Mouse (Mus musculus): ENCODE results near the gene Ube2e1. TPM values are rescaled to one million over a fixed set of nuclear protein-coding genes. Genes with fewer than 3 reads are reported as not detected.

Ube2e1 gene
- total RNA-seq, 1 experiment, result 17.0 TPM

DNA sequence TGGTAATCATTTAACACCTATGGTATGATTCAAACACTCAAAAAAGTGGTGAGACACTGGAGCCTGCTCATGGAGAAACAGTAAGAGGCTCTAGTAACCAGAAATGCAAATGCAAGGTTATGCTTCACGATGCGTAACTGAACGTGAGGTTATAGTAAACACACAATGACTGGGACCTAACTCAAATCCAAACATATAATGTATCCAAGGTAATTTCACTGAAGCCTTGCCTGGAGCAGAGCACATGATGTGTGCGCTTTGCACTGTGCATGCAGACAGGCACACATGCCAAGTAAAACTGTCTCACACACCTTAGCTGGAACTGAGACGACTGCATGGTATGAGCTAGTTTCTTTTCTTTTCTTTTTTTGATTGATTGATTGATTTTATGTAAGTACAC is 27.5 kb downstream of the Ube2e1 start:
- H3K27ac ChIP-seq (ENCODE audit: insufficient read depth, low read depth, low read length, poor library complexity, severe bottlenecking), result no peak overlapping the region
- H3K9me3 ChIP-seq (ENCODE audit: control insufficient read depth, insufficient read depth, low read depth, low read length), result no peaks in the 10 kb centered on the region
- no peak overlapping the region for H3K4me3 ChIP-seq (ENCODE audit: insufficient read depth in 1 of 2, low read depth in 1 of 2, low read length in 2 of 2, poor library complexity in 1 of 2, severe bottlenecking in 1 of 2)
- H3K9ac ChIP-seq (ENCODE audit: insufficient read depth, low read depth, low read length, poor library complexity, severe bottlenecking), result no peak overlapping the region
- in situ Hi-C loops (cut with MboI; ENCODE audit: low sequenced_read_pairs in 2 of 2, unreplicated experiment in 2 of 2), result no loop called here
- no peaks in the 10 kb centered on the region for H3K4me1 ChIP-seq (ENCODE audit: control insufficient read depth in 2 of 2, insufficient read depth in 2 of 2, low read length in 2 of 2, poor library complexity in 1 of 2)
- no peak for DNase-seq (ENCODE audit: low read depth, low spot score)
- no peaks in the 10 kb centered on the region; the same call in 1 of the 2 replicates for H3K36me3 ChIP-seq (ENCODE audit: control insufficient read depth, insufficient read depth, low read length, poor library complexity, severe bottlenecking)
- no peak for TF ChIP-seq ZNF384 (IDR thresholded peaks at IDR 0.05; ENCODE audit: low read depth, low read length)
- TF ChIP-seq CHD2 (IDR thresholded peaks at IDR 0.05; ENCODE audit: low read depth, low read length), result no peak
- TF ChIP-seq HCFC1 (IDR thresholded peaks at IDR 0.05; ENCODE audit: borderline replicate concordance, insufficient read depth, low read length), result no peak
- TF ChIP-seq ZC3H11A (IDR thresholded peaks at IDR 0.05; ENCODE audit: borderline replicate concordance, low read depth, low read length), result no peak
- TF ChIP-seq MAFK (IDR thresholded peaks at IDR 0.05; ENCODE audit: insufficient read depth, low read depth, low read length), result no peak

DNA sequence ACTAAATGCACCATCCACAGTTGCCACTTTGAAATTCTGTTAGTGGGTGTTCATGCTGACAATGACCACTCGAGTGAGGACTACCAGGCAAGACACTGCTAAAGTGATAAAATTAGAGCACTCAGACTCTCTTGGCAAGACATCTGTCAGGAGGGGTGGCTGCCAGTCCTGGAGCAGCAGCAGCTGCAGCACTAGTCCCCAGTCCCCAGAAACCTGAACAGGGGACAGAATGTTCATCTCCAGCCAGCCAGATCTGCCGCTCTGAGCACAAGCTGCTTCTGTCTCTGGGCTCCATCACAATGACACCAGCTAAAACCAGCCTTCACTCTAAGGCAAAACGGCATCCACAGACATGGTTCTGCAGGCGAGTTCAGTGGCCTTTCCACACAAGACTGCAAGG is 28.4 kb downstream of the Ube2e1 start:
- Histone ChIP-seq H3K36me3 (ENCODE audit: control insufficient read depth, insufficient read depth, low read length, poor library complexity, severe bottlenecking) (no peaks in the 10 kb centered on the region; the same call in 1 of the 2 replicates), H3K4me3 (ENCODE audit: insufficient read depth in 1 of 2, low read depth in 1 of 2, low read length in 2 of 2, poor library complexity in 1 of 2, severe bottlenecking in 1 of 2) (no peak overlapping the region), H3K4me1 (ENCODE audit: control insufficient read depth in 2 of 2, insufficient read depth in 2 of 2, low read length in 2 of 2, poor library complexity in 1 of 2) (no peaks in the 10 kb centered on the region), H3K27ac (ENCODE audit: insufficient read depth, low read depth, low read length, poor library complexity, severe bottlenecking) (no peak overlapping the region), H3K9me3 (ENCODE audit: control insufficient read depth, insufficient read depth, low read depth, low read length) (no peaks in the 10 kb centered on the region), H3K9ac (ENCODE audit: insufficient read depth, low read depth, low read length, poor library complexity, severe bottlenecking) (no peak overlapping the region)
- in situ Hi-C loops (cut with MboI; ENCODE audit: low sequenced_read_pairs in 2 of 2, unreplicated experiment in 2 of 2), result no loop called here
- TF ChIP-seq CHD2 (IDR thresholded peaks at IDR 0.05; ENCODE audit: low read depth, low read length), result no peak
- TF ChIP-seq HCFC1 (IDR thresholded peaks at IDR 0.05; ENCODE audit: borderline replicate concordance, insufficient read depth, low read length), result no peak
- TF ChIP-seq ZNF384 (IDR thresholded peaks at IDR 0.05; ENCODE audit: low read depth, low read length), result no peak
- no peak for TF ChIP-seq MAFK (IDR thresholded peaks at IDR 0.05; ENCODE audit: insufficient read depth, low read depth, low read length)
- TF ChIP-seq ZC3H11A (IDR thresholded peaks at IDR 0.05; ENCODE audit: borderline replicate concordance, low read depth, low read length), result no peak
- no peak for DNase-seq (ENCODE audit: low read depth, low spot score)

DNA sequence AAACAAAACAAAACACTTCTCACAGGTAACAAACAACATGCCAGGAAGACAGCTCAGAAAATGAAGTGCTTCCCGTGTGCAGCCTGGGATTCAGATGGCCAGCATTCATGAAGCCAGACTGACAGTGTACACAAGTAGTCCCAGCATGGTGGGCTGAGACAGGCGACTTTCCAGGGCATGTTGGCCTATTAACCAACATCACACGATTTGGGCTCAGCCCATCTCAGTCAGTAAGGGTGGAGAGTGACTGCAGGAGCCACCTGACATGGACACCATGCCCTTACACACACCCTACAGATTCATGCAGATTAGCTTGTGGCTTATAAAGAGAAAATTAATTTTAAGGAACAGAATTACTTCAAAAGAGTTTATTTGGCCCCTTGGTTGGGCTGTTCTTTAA is 28.9 kb downstream of the Ube2e1 start:
- Histone ChIP-seq H3K9me3 (ENCODE audit: control insufficient read depth, insufficient read depth, low read depth, low read length) (no peaks in the 10 kb centered on the region), H3K4me3 (ENCODE audit: insufficient read depth in 1 of 2, low read depth in 1 of 2, low read length in 2 of 2, poor library complexity in 1 of 2, severe bottlenecking in 1 of 2) (no peak overlapping the region)
- in situ Hi-C loops (cut with MboI; ENCODE audit: low sequenced_read_pairs in 2 of 2, unreplicated experiment in 2 of 2), result no loop called here

GRCm38 (mm10) chr14:18301591-18301990 is 30.1 kb downstream of the Ube2e1 start:
- no peak for DNase-seq (ENCODE audit: low read depth, low spot score)
- Histone ChIP-seq H3K9me3 (ENCODE audit: control insufficient read depth, insufficient read depth, low read depth, low read length) (no peaks in the 10 kb centered on the region), H3K9ac (ENCODE audit: insufficient read depth, low read depth, low read length, poor library complexity, severe bottlenecking) (no peak overlapping the region), H3K36me3 (ENCODE audit: control insufficient read depth, insufficient read depth, low read length, poor library complexity, severe bottlenecking) (no peaks in the 10 kb centered on the region), H3K4me3 (ENCODE audit: insufficient read depth in 1 of 2, low read depth in 1 of 2, low read length in 2 of 2, poor library complexity in 1 of 2, severe bottlenecking in 1 of 2) (no peak overlapping the region), H3K4me1 (ENCODE audit: control insufficient read depth in 2 of 2, insufficient read depth in 2 of 2, low read length in 2 of 2, poor library complexity in 1 of 2) (no peaks in the 10 kb centered on the region), H3K27ac (ENCODE audit: insufficient read depth, low read depth, low read length, poor library complexity, severe bottlenecking) (no peak overlapping the region)
- in situ Hi-C loops (cut with MboI; ENCODE audit: low sequenced_read_pairs in 2 of 2, unreplicated experiment in 2 of 2), result no loop called here
- TF ChIP-seq MAFK (IDR thresholded peaks at IDR 0.05; ENCODE audit: insufficient read depth, low read depth, low read length), result no peak
- no peak for TF ChIP-seq ZNF384 (IDR thresholded peaks at IDR 0.05; ENCODE audit: low read depth, low read length)

More for the DNA sequence above, 28.9 kb downstream of the Ube2e1 start:
- no peaks in the 10 kb centered on the region for H3K4me1 ChIP-seq (ENCODE audit: control insufficient read depth in 2 of 2, insufficient read depth in 2 of 2, low read length in 2 of 2, poor library complexity in 1 of 2)
- TF ChIP-seq HCFC1 (IDR thresholded peaks at IDR 0.05; ENCODE audit: borderline replicate concordance, insufficient read depth, low read length) (no peak), ZC3H11A (IDR thresholded peaks at IDR 0.05; ENCODE audit: borderline replicate concordance, low read depth, low read length) (no peak), CHD2 (IDR thresholded peaks at IDR 0.05; ENCODE audit: low read depth, low read length) (no peak), MAFK (IDR thresholded peaks at IDR 0.05; ENCODE audit: insufficient read depth, low read depth, low read length) (no peak), ZNF384 (IDR thresholded peaks at IDR 0.05; ENCODE audit: low read depth, low read length) (no peak)
- no peaks in the 10 kb centered on the region for H3K36me3 ChIP-seq (ENCODE audit: control insufficient read depth, insufficient read depth, low read length, poor library complexity, severe bottlenecking)
- no peak overlapping the region for H3K27ac ChIP-seq (ENCODE audit: insufficient read depth, low read depth, low read length, poor library complexity, severe bottlenecking)
- no peak overlapping the region for H3K9ac ChIP-seq (ENCODE audit: insufficient read depth, low read depth, low read length, poor library complexity, severe bottlenecking)
- DNase-seq (ENCODE audit: low read depth, low spot score), result no peak

GRCm38 (mm10) chr14:18300676-18301075 is 31.0 kb downstream of the Ube2e1 start:
- Histone ChIP-seq H3K36me3 (ENCODE audit: control insufficient read depth, insufficient read depth, low read length, poor library complexity, severe bottlenecking) (no peaks in the 10 kb centered on the region), H3K4me1 (ENCODE audit: control insufficient read depth in 2 of 2, insufficient read depth in 2 of 2, low read length in 2 of 2, poor library complexity in 1 of 2) (no peaks in the 10 kb centered on the region), H3K27ac (ENCODE audit: insufficient read depth, low read depth, low read length, poor library complexity, severe bottlenecking) (no peak overlapping the region), H3K9me3 (ENCODE audit: control insufficient read depth, insufficient read depth, low read depth, low read length) (no peaks in the 10 kb centered on the region), H3K9ac (ENCODE audit: insufficient read depth, low read depth, low read length, poor library complexity, severe bottlenecking) (no peak overlapping the region), H3K4me3 (ENCODE audit: insufficient read depth in 1 of 2, low read depth in 1 of 2, low read length in 2 of 2, poor library complexity in 1 of 2, severe bottlenecking in 1 of 2) (no peak overlapping the region)
- TF ChIP-seq ZNF384 (IDR thresholded peaks at IDR 0.05; ENCODE audit: low read depth, low read length) (no peak), ZC3H11A (IDR thresholded peaks at IDR 0.05; ENCODE audit: borderline replicate concordance, low read depth, low read length) (no peak), CHD2 (IDR thresholded peaks at IDR 0.05; ENCODE audit: low read depth, low read length) (no peak)
- DNase-seq (ENCODE audit: low read depth, low spot score), result peak; percentile 16
- in situ Hi-C loops (cut with MboI; ENCODE audit: low sequenced_read_pairs in 2 of 2, unreplicated experiment in 2 of 2), result no loop called here
